Mouse (Mus musculus) embryonic facial prominence, embryonic 12.5 days (tissue): ENCODE data around the gene Ubap2l. TPM values are rescaled to one million over a fixed set of nuclear protein-coding genes. Genes with fewer than 3 reads are reported as not detected.

ENCODE experiments used
- ATAC-seq: fragments of 200-750 bp; cut with Nextera tagmentation; 2 replicates; pipeline ENCODE4 v1.8.0; 2017; ENCODE audit not compliant: insufficient number of reproducible peaks, insufficient read depth, low FRiP score, low TSS enrichment
- H3K27ac ChIP-seq: fragments of 300-500 bp; sonication (generic); 2 replicates; pipeline ENCODE4 v1.5.1; 2016; ENCODE audit warnings: mild to moderate bottlenecking
- H3K27me3 ChIP-seq: fragments of 300-500 bp; sonication (generic); 2 replicates; pipeline ENCODE4 v1.6.1; 2016; ENCODE audit warnings: mild to moderate bottlenecking, moderate library complexity
- H3K36me3 ChIP-seq: fragments of 300-500 bp; sonication (generic); 2 replicates; pipeline ENCODE4 v1.6.1; 2016; ENCODE audit warnings: mild to moderate bottlenecking
- H3K4me1 ChIP-seq: fragments of 300-500 bp; sonication (generic); 2 replicates; pipeline ENCODE4 v1.6.1; 2016
- H3K4me2 ChIP-seq: fragments of 300-500 bp; sonication (generic); replicated peaks from 2 replicates; pipeline ENCODE4 v1.6.1; 2016; ENCODE audit warnings: mild to moderate bottlenecking, moderate library complexity
- H3K4me3 ChIP-seq: fragments of 300-500 bp; sonication (generic); 2 replicates; pipeline ENCODE4 v1.5.1; 2016; ENCODE audit warnings: mild to moderate bottlenecking
- H3K9ac ChIP-seq: fragments of 300-500 bp; sonication (generic); 2 replicates; pipeline ENCODE4 v1.6.1; 2016; ENCODE audit warnings: mild to moderate bottlenecking, moderate library complexity
- H3K9me3 ChIP-seq: fragments of 300-500 bp; sonication (generic); 2 replicates; pipeline ENCODE4 v1.6.1; 2016; ENCODE audit warnings: mild to moderate bottlenecking, moderate library complexity
- WGBS: fragments of 180-500 bp; shearing (Covaris S2); methylation state at CpG from one replicate; pipeline ENCODE4 v1.1.7; 2016; 5-methylcytosine and 5-hydroxymethylcytosine counted together
- polyA plus RNA-seq: library from polyadenylated mRNA; unstranded; fragments of >200 nt; fragmentation: Nextera tagmentation; extraction: Ambion mirVana; gene quantifications from 2 replicates; pipeline ENCODE4 v1.2.1, GENCODE M21; 2016

Ubap2l gene
- polyA plus RNA-seq, 1 experiment from 2014 or later = 230 TPM

DNA sequence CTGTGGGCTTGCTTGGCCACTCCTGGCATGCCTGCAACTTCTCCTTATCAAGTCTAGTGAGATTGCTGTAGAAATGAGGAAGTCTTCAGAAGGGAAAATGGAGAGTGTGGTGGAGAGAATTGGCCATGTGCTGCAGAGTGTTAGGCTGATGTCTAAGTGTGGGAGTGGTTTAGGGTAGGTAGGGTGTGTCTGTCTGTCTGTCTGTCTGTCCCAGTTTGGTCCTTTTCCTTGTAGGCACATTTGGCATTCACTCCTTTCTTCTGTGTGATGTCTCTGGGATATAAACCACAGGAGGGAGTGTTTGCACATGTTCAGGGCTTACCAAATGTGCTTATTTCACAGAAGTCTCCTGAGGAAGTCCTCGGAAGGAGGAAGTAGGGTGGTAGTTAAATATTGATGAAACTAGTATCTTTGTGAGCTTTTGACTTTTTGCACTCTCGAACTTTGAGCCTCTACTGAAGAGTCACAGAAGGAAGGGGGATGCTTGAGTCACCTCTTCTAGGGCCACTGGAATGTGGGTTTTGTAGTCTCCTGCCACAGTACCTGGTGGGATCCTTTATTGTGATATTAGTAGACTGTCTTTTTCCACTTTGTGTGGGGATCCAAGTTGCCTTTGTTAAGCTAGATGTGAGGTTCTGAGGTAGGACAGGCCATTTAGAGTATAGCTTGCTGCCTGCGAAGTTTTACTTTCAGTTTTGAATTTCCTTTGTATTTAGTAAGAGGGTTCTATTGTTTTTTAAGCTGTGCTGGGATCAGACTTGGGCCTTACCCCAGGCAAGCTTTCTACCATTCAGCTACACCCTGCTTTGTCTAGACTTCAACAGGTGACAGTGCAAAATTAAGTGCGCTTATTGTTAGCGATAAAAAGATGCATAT is 29.2 kb upstream of the Ubap2l start:
- H3K9me3 ChIP-seq = no peaks in the 10 kb centered on the region
- 73% methylated on average over 5 of the region's 5 CpGs for WGBS
- H3K9ac ChIP-seq = no peak overlapping the region
- no peaks in the 10 kb centered on the region for H3K27me3 ChIP-seq
- peaks cover 53% of the 10 kb centered on the region for H3K4me1 ChIP-seq
- no peak overlapping the region for H3K27ac ChIP-seq
- peak overlapping the region; percentile 82 for H3K4me3 ChIP-seq
- H3K36me3 ChIP-seq = 0 out of 2 replicates have a peak, but pooled peaks cover 5% of the 10 kb centered on the region
- peak overlapping the region; percentile 75 for H3K4me2 ChIP-seq
- no peak for ATAC-seq

GRCm38 (mm10) chr3:90080498-90080863 is 28.1 kb upstream of the Ubap2l start:
- H3K4me2 ChIP-seq = peak overlapping the region; percentile 75
- 0% methylated on average over 6 of the region's 6 CpGs for WGBS
- H3K4me1 ChIP-seq = peaks cover 53% of the 10 kb centered on the region
- ATAC-seq = no peak
- H3K9me3 ChIP-seq = no peaks in the 10 kb centered on the region
- peak overlapping the region; percentile 98 for H3K27ac ChIP-seq
- no peaks in the 10 kb centered on the region for H3K27me3 ChIP-seq
- H3K4me3 ChIP-seq = peak overlapping the region; percentile 82
- H3K36me3 ChIP-seq = no peaks in the 10 kb centered on the region
- H3K9ac ChIP-seq = peak overlapping the region; percentile 78

- peak overlapping the region; percentile 78 for H3K9ac ChIP-seq
- H3K36me3 ChIP-seq = no peaks in the 10 kb centered on the region
- under 1% methylated on average over 53 of the region's 53 CpGs for WGBS
- peak overlapping the region; percentile 98 for H3K27ac ChIP-seq
- peak; percentile 59 for ATAC-seq
- H3K9me3 ChIP-seq = no peaks in the 10 kb centered on the region
- H3K4me1 ChIP-seq = peaks cover 49% of the 10 kb centered on the region
- peak overlapping the region; percentile 75 for H3K4me2 ChIP-seq
- no peaks in the 10 kb centered on the region for H3K27me3 ChIP-seq
- H3K4me3 ChIP-seq = peak overlapping the region; percentile 82
Measured at GRCm38 (mm10) chr3:90079763-90080497, 27.5 kb upstream of the Ubap2l start.

DNA sequence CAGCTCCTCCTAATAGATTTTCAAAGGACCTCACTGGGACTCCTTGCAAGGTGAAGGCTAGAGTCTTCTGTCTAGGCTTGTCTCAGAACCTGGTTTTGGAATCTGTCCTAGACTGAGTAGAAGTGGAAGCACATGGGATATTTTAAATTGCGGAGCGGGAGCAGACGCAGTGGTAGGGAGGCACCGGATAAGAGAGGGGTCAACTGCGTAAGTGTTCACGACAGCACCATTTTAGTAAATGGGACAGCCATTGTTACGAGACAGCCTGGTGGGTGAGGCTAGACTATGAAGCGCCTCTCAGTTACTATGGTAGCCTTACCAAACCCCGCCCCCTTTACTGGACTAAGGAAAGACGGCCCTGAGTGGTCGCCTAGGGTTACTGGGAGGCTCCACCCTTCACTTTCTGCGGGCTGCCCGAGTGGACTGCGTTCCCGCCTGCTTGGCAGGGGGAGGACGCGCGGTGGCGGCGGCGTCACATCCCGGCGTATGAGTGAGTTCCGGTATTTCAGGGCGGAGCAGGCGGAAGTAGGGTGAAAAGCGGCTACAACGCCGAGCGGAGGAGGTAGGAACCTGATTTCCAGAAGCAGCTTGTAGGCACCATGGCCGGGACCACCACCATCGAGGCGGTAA is 26.8 kb upstream of the Ubap2l start:
- H3K9me3 ChIP-seq = no peaks in the 10 kb centered on the region
- H3K36me3 ChIP-seq = no peaks in the 10 kb centered on the region
- peak overlapping the region; percentile 98 for H3K27ac ChIP-seq
- ATAC-seq = peak; percentile 95
- peak overlapping the region; percentile 82 for H3K4me3 ChIP-seq
- WGBS = under 1% methylated on average over 33 of the region's 33 CpGs
- H3K9ac ChIP-seq = peak overlapping the region; percentile 78
- no peaks in the 10 kb centered on the region for H3K27me3 ChIP-seq
- H3K4me2 ChIP-seq = peak overlapping the region; percentile 75
- H3K4me1 ChIP-seq = peaks cover 44% of the 10 kb centered on the region

GRCm38 (mm10) chr3:90078224-90078623 is 25.8 kb upstream of the Ubap2l start:
- H3K27ac ChIP-seq = no peak overlapping the region
- peaks cover 33% of the 10 kb centered on the region for H3K4me1 ChIP-seq
- H3K4me2 ChIP-seq = no peak overlapping the region
- 44% methylated on average over 5 of the region's 5 CpGs for WGBS
- no peak for ATAC-seq
- no peaks in the 10 kb centered on the region for H3K9me3 ChIP-seq
- no peak overlapping the region for H3K4me3 ChIP-seq
- no peaks in the 10 kb centered on the region for H3K27me3 ChIP-seq
- H3K9ac ChIP-seq = no peak overlapping the region
- H3K36me3 ChIP-seq = no peaks in the 10 kb centered on the region

GRCm38 (mm10) chr3:90076921-90077716 is 24.7 kb upstream of the Ubap2l start:
- ATAC-seq = no peak
- Histone ChIP-seq H3K27ac (no peak overlapping the region), H3K27me3 (no peaks in the 10 kb centered on the region), H3K4me2 (peak overlapping the region; percentile 30), H3K36me3 (no peaks in the 10 kb centered on the region), H3K4me1 (peaks cover 22% of the 10 kb centered on the region), H3K9ac (no peak overlapping the region), H3K9me3 (no peaks in the 10 kb centered on the region), H3K4me3 (no peak overlapping the region)
- WGBS = 11% methylated on average over 5 of the region's 5 CpGs

DNA sequence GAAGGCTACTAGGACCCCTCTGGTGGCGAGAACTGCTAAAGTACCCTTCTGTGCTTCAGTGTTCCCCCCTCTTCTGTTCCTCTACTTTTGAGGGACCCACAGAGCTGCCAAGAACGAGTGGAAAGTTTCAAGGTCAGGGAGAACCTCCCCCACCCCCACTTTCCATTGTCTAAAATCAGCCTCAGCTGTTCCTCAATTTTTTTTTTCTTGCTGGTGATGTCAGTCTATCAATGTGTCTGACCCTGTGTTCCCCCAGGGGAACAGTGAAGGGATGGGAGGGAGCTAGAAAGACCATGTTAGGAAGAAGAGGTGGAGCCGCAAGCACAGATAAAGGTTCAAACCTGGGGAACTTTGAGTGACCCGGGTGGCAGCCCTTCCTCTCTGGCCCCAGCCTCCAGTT is 19.9 kb upstream of the Ubap2l start, which contains the start of gene Tpm3:
Tpm3 (plus strand) TSS at position 356 of the 400 bp plus-strand sequence.
- Histone ChIP-seq H3K4me1 (peaks cover 5% of the 10 kb centered on the region; the same call in 1 of the 2 replicates), H3K36me3 (no peaks in the 10 kb centered on the region), H3K4me2 (no peak within 1 kb of the TSS), H3K9ac (no peak within 1 kb of the TSS), H3K9me3 (no peaks in the 10 kb centered on the region), H3K27me3 (no peaks in the 10 kb centered on the region), H3K27ac (no peak within 1 kb of the TSS), H3K4me3 (no peak within 1 kb of the TSS)
- ATAC-seq = no peak
- WGBS = 71% methylated on average over 4 of the region's 4 CpGs

- Histone ChIP-seq H3K36me3 (no peaks in the 10 kb centered on the region; the same call in 1 of the 2 replicates), H3K9me3 (no peaks in the 10 kb centered on the region), H3K4me3 (no peak overlapping the region), H3K27ac (no peak overlapping the region), H3K9ac (no peak overlapping the region), H3K4me1 (no peaks in the 10 kb centered on the region), H3K27me3 (no peaks in the 10 kb centered on the region), H3K4me2 (no peak overlapping the region)
- ATAC-seq = no peak
- WGBS = 77% methylated on average over 7 of the region's 7 CpGs
Measured at GRCm38 (mm10) chr3:90069688-90070087, 17.3 kb upstream of the Ubap2l start.

DNA sequence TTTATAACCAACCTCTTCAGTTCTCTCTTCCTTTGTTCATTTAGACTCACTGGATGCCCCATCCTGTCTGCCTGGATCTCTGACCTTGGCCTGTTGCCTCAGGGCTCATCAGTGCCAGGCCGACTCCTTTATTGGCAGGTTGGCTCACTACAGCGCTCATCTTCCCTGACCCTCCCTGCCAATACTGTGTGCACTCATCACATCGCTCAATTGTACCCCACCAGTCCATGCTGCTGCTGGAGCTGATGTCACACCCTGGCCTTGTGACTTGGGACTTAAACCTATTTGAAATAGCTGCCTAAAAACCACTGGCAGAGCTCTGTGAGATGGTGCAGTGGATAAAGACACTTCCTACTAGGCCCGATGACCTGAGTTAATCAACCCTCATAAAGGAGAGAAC is 15.4 kb upstream of the Ubap2l start:
- Histone ChIP-seq H3K4me1 (no peaks in the 10 kb centered on the region), H3K27me3 (no peaks in the 10 kb centered on the region), H3K4me2 (no peak overlapping the region), H3K36me3 (peaks cover 10% of the 10 kb centered on the region), H3K4me3 (no peak overlapping the region), H3K9ac (no peak overlapping the region), H3K27ac (no peak overlapping the region), H3K9me3 (no peaks in the 10 kb centered on the region)
- no peak for ATAC-seq
- WGBS = 86% methylated on average over 4 of the region's 4 CpGs

GRCm38 (mm10) chr3:90065553-90065952 is 13.1 kb upstream of the Ubap2l start:
- H3K4me3 ChIP-seq = no peak overlapping the region
- no peaks in the 10 kb centered on the region for H3K4me1 ChIP-seq
- H3K9ac ChIP-seq = no peak overlapping the region
- no peak overlapping the region for H3K4me2 ChIP-seq
- H3K27ac ChIP-seq = no peak overlapping the region
- no peaks in the 10 kb centered on the region for H3K9me3 ChIP-seq
- no peak for ATAC-seq
- 52% methylated on average over 3 of the region's 3 CpGs for WGBS
- no peaks in the 10 kb centered on the region for H3K27me3 ChIP-seq
- H3K36me3 ChIP-seq = peaks cover 30% of the 10 kb centered on the region

DNA sequence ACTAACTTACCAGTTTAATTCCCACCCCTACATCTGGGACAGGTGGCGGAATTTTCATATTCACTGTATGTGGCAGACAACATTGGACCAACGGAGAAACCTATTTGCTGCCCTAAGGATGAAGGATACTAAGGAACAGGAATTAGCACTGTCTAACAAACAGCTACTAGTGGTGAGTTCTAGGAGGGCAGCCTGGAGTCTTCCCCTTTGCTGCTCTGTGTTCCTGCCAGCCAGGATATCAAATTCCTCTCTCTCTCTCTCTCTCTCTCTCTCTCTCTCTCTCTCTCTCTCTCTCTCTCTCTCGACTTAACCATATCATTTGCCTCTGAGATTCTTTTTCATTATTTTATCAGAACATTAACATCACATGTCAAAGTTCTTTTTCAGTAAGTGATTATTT is 12.0 kb upstream of the Ubap2l start:
- H3K4me2 ChIP-seq = no peak overlapping the region
- no peak overlapping the region for H3K9ac ChIP-seq
- no peaks in the 10 kb centered on the region for H3K4me1 ChIP-seq
- ATAC-seq = no peak
- H3K36me3 ChIP-seq = peaks cover 36% of the 10 kb centered on the region
- no peaks in the 10 kb centered on the region for H3K9me3 ChIP-seq
- H3K27me3 ChIP-seq = no peaks in the 10 kb centered on the region
- H3K27ac ChIP-seq = no peak overlapping the region
- H3K4me3 ChIP-seq = no peak overlapping the region
- 76% methylated on average over 3 of the region's 3 CpGs for WGBS
